Mouse (Mus musculus) neural tube, embryonic 11.5 days (tissue): ENCODE measurements around the gene Efhd2. TPM values are rescaled to one million over a fixed set of nuclear protein-coding genes. Genes with fewer than 3 reads are reported as not detected.

Source experiments
- ATAC-seq: fragments of 200-750 bp; cut with Nextera tagmentation; 2 replicates; pipeline ENCODE4 v1.8.0; 2017; ENCODE audit warnings: moderate number of reproducible peaks, mild to moderate bottlenecking, moderate TSS enrichment, moderate library complexity; ENCODE audit not compliant: insufficient read depth, low FRiP score, low TSS enrichment
- DNase-seq: peaks from one replicate; pipeline ENCODE4 v3.0.0-alpha.2; 2015; ENCODE audit warnings: low spot score
- H3K27ac ChIP-seq: fragments of 300-500 bp; sonication (generic); 2 replicates; pipeline ENCODE4 v1.5.1; 2014; ENCODE audit warnings: low read depth, mild to moderate bottlenecking, low read length
- H3K27me3 ChIP-seq: fragments of 300-500 bp; sonication (generic); 2 replicates; pipeline ENCODE4 v1.6.1; 2014; ENCODE audit warnings: mild to moderate bottlenecking, low read length, mixed read lengths; ENCODE audit not compliant: control insufficient read depth, insufficient read depth
- H3K36me3 ChIP-seq: fragments of 300-500 bp; sonication (generic); 2 replicates; pipeline ENCODE4 v1.6.1; 2014; ENCODE audit warnings: mild to moderate bottlenecking, low read length, moderate library complexity, mixed read lengths; ENCODE audit not compliant: control insufficient read depth, insufficient read depth
- H3K4me1 ChIP-seq: fragments of 300-500 bp; sonication (generic); 2 replicates; pipeline ENCODE4 v1.6.1; 2014; ENCODE audit warnings: low read length, mixed read lengths; ENCODE audit not compliant: control insufficient read depth, insufficient read depth
- H3K4me2 ChIP-seq: fragments of 300-500 bp; sonication (generic); 2 replicates; pipeline ENCODE4 v1.6.1; 2014; ENCODE audit warnings: low read depth, mild to moderate bottlenecking, moderate library complexity
- H3K4me3 ChIP-seq: fragments of 300-500 bp; sonication (generic); 2 replicates; pipeline ENCODE4 v1.5.1; 2014; ENCODE audit warnings: low read depth, low read length
- H3K9ac ChIP-seq: fragments of 300-500 bp; sonication (generic); 2 replicates; pipeline ENCODE4 v1.6.1; 2014; ENCODE audit warnings: mild to moderate bottlenecking, low read length
- H3K9me3 ChIP-seq: fragments of 300-500 bp; sonication (generic); 2 replicates; pipeline ENCODE4 v1.6.1; 2016; ENCODE audit warnings: low read length; ENCODE audit not compliant: control insufficient read depth
- WGBS: fragments of 180-500 bp; shearing (Covaris S2); extraction: QIAGEN DNeasy Blood & Tissue Kit; methylation state at CpG from one replicate; pipeline ENCODE4 v1.1.7; 2014; 5-methylcytosine and 5-hydroxymethylcytosine counted together
- polyA plus RNA-seq: library from polyadenylated mRNA; unstranded; fragments of >200 nt; fragmentation: Nextera tagmentation; extraction: Ambion mirVana; gene quantifications from 2 replicates; pipeline ENCODE4 v1.2.1, GENCODE M21; 2014

Gene Efhd2
- polyA plus RNA-seq, 1 experiment from 2014 or later, result 28.5 TPM

DNA sequence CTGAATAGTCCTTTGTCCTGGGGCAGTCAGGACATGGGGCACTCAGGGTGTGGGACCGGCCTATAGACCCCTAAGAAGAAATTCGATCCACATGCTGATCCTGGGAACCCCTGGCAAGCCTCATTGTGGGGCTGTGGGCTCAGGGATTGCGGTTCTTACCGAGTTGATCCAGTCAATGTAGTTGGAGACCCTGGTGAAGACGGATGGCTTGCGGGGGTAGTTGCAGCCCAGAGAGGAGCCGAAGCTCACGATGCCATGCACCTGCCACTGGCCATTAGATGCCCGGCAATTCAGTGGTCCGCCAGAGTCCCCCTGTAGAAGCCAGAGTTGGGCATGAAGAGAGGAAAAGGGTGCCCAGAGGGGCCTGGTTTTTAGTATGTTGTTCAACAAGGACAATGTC lies 57.0 kb downstream of the Efhd2 start:
- Histone ChIP-seq H3K27ac (no peak overlapping the region), H3K4me2 (no peak overlapping the region), H3K4me1 (no peaks in the 10 kb centered on the region), H3K36me3 (no peaks in the 10 kb centered on the region; the same call in 1 of the 2 replicates), H3K9me3 (no peaks in the 10 kb centered on the region), H3K9ac (no peak overlapping the region), H3K4me3 (no peak overlapping the region), H3K27me3 (no peaks in the 10 kb centered on the region)
- 68% methylated on average over 10 of the region's 10 CpGs for WGBS
- ATAC-seq, result no peak
- no peak for DNase-seq

DNA sequence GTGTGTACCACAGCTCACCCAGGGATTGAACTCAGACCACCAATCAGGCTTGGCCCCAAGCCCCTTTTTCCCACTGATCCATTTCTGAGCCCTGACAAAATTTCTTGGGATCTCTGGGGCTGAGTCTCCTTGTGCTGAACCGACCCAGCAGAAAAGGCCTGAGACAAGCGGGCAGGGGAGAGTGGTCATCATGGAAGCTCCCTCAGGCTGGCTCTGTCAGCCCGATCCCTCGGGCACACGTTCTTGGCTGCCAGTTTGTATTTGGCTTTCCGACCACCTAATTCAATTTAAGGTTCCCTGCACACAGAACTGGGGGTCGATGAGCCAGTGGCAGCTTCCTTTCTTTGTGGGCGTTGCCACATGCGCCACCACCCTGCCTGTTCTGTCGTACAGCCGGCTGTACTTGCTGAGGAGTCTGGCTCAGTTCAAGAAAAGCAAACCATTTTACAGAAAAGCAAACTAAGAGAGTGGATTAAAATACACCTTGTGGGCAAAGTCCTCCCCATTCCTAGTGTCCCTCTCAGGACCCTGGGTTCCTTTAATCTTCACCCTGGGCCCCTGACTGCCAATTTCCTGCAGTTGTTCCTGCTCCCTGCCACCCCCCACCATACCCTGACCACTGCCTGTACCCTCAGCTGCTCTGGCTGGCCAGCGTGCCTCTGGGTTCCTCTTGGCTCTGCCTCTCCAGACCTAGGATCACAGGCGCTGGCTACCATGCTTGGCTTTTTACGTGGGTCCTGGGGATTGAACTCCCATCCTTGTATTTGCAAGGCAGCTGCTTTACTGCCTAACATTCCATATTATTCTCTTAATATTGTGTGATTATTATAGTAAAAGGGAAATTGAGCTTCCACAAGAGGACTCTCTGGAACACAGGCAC lies 57.7 kb downstream of the Efhd2 start:
- ATAC-seq, result no peak
- no peak for DNase-seq
- Histone ChIP-seq H3K36me3 (peaks cover 3% of the 10 kb centered on the region), H3K27ac (no peak overlapping the region), H3K4me2 (no peak overlapping the region), H3K4me1 (no peaks in the 10 kb centered on the region), H3K9ac (no peak overlapping the region), H3K27me3 (no peaks in the 10 kb centered on the region), H3K4me3 (no peak overlapping the region), H3K9me3 (no peaks in the 10 kb centered on the region)
- 73% methylated on average over 14 of the region's 14 CpGs for WGBS

DNA sequence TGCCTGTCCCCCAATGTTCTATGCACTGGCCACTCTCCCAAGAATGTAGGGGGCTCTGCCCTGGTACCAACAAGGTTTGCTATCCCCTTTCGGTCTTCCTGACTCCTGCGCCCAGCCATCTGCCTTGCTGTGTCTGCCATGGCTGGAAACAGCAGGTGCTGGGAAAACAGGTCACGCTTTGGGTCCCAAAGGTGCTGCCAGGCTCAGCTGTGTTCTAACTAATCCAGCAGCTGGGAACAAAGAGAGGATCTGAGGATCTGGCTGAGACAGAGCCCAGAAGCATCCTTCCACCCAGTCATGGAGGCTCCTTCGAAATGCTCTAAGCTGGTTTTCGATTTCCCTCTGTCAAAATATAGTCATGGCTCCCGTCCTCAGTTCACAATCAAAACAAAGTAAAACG lies 58.5 kb downstream of the Efhd2 start:
- WGBS, result 91% methylated on average over 7 of the region's 7 CpGs

DNA sequence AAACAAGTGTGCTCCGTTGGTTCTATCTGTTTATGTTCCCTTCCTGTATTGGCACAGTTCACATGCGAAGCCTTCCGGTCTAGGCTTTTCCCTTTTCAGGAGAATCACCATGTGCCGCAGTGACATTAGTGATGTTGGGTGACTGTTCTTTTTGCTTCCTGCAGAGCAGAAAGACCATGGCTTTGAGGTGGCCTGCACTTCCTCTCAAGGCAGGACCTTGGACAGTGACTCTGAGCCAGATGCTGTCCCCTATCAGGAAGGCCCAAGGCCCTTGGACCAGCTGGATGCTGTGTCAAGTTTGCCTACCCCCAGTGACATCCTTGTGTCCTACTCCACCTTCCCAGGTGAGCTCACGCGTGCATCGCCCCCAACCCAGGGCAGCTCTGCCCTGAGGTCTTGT lies 63.3 kb downstream of the Efhd2 start:
- no peaks in the 10 kb centered on the region for H3K9me3 ChIP-seq
- no peaks in the 10 kb centered on the region for H3K4me1 ChIP-seq
- H3K4me3 ChIP-seq, result no peak overlapping the region
- DNase-seq (no peak), ATAC-seq (no peak)
- no peak overlapping the region for H3K27ac ChIP-seq
- H3K27me3 ChIP-seq, result no peaks in the 10 kb centered on the region
- 97% methylated on average over 7 of the region's 7 CpGs for WGBS
- no peak overlapping the region for H3K4me2 ChIP-seq
- H3K36me3 ChIP-seq, result peaks cover 13% of the 10 kb centered on the region
- H3K9ac ChIP-seq, result no peak overlapping the region

More for the DNA sequence above, 58.5 kb downstream of the Efhd2 start:
- no peaks in the 10 kb centered on the region for H3K4me1 ChIP-seq
- peaks cover 6% of the 10 kb centered on the region for H3K36me3 ChIP-seq
- DNase-seq (no peak), ATAC-seq (no peak)
- no peak overlapping the region for H3K4me2 ChIP-seq
- H3K4me3 ChIP-seq, result no peak overlapping the region
- H3K9ac ChIP-seq, result no peak overlapping the region
- no peak overlapping the region for H3K27ac ChIP-seq
- H3K9me3 ChIP-seq, result no peaks in the 10 kb centered on the region
- no peaks in the 10 kb centered on the region for H3K27me3 ChIP-seq

DNA sequence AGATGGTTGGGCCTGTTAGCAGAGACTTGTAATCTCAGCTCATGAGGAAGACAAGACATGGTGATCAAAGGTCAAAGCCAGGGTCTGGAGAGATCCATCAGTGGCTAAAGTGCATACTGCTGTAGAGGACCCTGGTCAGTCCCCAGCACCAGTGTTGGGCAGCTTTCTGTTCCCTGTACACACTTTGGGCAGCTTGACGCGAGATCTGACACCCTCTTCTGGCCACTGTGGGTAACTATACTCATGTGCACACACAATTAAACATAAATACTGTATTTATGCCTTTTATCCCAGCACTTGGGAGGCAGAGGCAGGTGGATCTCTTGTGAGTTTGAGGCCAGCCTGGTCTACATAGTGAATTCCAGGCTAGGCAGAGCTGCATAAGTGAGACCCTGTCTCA lies 63.7 kb downstream of the Efhd2 start:
- Histone ChIP-seq H3K4me3 (no peak overlapping the region), H3K4me1 (no peaks in the 10 kb centered on the region), H3K9ac (no peak overlapping the region), H3K9me3 (no peaks in the 10 kb centered on the region), H3K4me2 (no peak overlapping the region), H3K36me3 (peaks cover 13% of the 10 kb centered on the region), H3K27ac (no peak overlapping the region), H3K27me3 (no peaks in the 10 kb centered on the region)
- WGBS, result 98% methylated on average over 2 of the region's 2 CpGs
- DNase-seq (no peak), ATAC-seq (no peak)

DNA sequence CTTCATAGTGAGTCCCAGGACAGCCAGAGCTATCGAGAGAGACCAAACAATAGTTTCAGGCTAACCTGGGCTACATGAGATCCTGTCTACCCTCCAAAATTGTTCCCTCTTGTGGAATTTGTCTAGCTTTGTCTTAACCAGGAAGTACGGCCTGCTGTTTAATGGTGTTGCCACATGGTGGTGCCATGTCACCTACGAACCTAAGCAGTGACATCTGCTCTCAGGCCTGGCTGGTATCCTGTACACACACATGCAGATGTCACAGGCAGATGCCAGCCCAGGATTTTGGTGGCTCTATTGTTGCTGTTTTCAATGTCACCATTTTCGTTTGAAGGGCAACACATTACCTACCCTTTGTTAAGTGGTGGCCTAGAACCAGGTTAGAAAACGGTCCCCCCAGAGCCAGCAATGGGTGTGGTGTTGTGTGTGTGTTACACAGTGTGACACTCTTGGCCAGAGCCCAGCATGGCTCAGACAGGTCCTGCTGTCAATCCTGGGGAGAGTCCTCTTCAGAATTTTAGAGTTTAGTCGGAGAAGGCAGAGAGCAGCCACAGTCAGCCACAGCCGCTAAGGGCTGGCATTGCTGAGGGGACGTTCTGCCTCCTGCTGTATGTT lies 64.8 kb downstream of the Efhd2 start:
- no peak overlapping the region for H3K27ac ChIP-seq

More for the DNA sequence above, 64.8 kb downstream of the Efhd2 start:
- Histone ChIP-seq H3K27me3 (no peaks in the 10 kb centered on the region), H3K9me3 (no peaks in the 10 kb centered on the region), H3K4me1 (no peaks in the 10 kb centered on the region), H3K36me3 (peaks cover 13% of the 10 kb centered on the region), H3K9ac (no peak overlapping the region), H3K4me2 (no peak overlapping the region), H3K4me3 (no peak overlapping the region)
- WGBS, result 85% methylated on average over 8 of the region's 8 CpGs
- peak; percentile 45; the same call in 1 of the 2 replicates for ATAC-seq
- peak; percentile 57 for DNase-seq

Other genes starting within 250 kb of the Efhd2 start
- 3.4 and 3.6 TPM in 2 replicates for gene Plekhm2, start 210.0 kb downstream of the Efhd2 start, polyA plus RNA-seq
- gene Rsc1a1, start 189.3 kb downstream of the Efhd2 start, polyA plus RNA-seq, result not detected in 2 replicates
- gene Ddi2, start 151.5 kb downstream of the Efhd2 start, polyA plus RNA-seq, result 23.0 and 25.7 TPM in 2 replicates
- gene Agmat, start 128.2 kb downstream of the Efhd2 start, polyA plus RNA-seq, result 0.18 TPM in 1 of 2 replicates, not detected in the other
- gene Dnajc16, start 84.0 kb downstream of the Efhd2 start, polyA plus RNA-seq, result 5.4 and 5.8 TPM in 2 replicates
- 19.3 and 21.7 TPM in 2 replicates for gene Casp9, start 81.3 kb downstream of the Efhd2 start, polyA plus RNA-seq
- gene Cela2a, start 48.8 kb downstream of the Efhd2 start, polyA plus RNA-seq, result not detected in 2 replicates
- not detected in 2 replicates for gene Ctrc, start 28.6 kb downstream of the Efhd2 start, polyA plus RNA-seq
- gene Fhad1, start 140.2 kb upstream of the Efhd2 start, polyA plus RNA-seq, result 1.5 and 1.8 TPM in 2 replicates
- gene Tmem51, start 209.4 kb upstream of the Efhd2 start, polyA plus RNA-seq, result 5.1 and 8.0 TPM in 2 replicates